Mouse (Mus musculus) adrenal gland, postnatal 10 days (tissue): ENCODE results near the gene Adat2. TPM values are rescaled to one million over a fixed set of nuclear protein-coding genes. Genes with fewer than 3 reads are reported as not detected.

Source experiments
- DNase-seq: peaks from one replicate; pipeline ENCODE4 v3.0.0; 2021; ENCODE audit warnings: mixed read lengths
- total RNA-seq, 2 experiments: library from RNA; stranded (reverse); gene quantifications; 2 replicates each; pipeline ENCODE4 v1.2.3; 2021

Gene Adat2
- total RNA-seq, 2 experiments from 2014 or later: 5.3 to 5.5 TPM

DNA sequence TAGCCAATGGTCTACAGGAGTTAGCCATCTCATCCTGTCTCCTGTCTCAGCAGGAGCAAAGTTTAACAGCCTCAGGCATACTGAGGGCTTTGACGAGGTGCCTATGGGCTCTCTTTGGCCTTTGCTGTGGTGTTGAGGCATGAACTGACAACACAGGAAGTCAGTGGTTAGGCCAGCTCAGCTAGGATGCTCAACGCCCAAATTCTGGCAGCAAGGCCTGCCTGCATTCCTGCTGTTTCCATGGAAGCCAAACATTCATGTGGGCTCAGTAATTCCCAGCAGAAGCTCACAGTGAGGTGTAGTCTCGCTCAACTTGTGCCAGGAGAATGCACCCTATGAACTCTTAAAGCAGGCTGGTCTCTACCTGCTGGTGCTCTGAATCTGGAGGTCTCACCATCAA is 43.4 kb downstream of the Adat2 start:
- no peak for DNase-seq

DNA sequence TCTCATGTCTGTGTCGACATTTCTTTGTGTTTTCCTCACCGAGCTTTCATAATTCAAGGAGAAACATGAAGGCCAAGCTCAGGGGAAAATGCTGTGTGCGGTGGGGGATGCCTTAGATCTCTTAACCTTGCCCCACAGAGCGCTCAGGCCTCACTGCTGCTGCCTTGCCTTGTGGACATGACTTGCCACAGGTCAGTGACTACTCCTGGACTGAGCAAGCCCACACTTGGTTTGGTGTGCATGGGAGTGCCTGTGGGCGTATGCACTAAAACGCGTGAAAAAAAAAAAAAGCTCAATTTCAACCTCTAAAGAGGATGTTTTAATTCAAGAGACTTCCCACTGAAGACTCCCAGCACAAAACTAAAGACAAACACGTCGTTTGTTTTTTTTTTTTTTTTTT is 44.2 kb downstream of the Adat2 start:
- peak; percentile 19 for DNase-seq

DNA sequence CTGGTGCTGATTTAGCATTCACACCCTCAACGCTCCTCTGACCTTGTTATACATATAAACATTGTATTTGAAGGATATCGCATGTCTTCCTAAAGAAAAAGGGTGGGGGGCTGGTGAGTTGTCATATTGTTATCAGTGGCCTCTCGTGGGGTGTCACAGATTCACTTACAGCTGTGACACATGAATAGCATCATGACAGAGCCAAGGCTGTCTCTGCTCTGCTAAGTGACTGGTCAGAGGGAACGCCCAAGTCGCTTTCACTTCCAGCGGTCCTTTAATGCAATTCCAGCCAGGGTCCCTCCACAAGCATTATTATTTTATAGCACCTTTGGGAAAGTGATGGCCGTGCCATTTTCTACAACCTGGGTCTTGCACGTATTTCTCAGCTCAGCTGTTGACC is 44.8 kb downstream of the Adat2 start:
- DNase-seq: no peak

DNA sequence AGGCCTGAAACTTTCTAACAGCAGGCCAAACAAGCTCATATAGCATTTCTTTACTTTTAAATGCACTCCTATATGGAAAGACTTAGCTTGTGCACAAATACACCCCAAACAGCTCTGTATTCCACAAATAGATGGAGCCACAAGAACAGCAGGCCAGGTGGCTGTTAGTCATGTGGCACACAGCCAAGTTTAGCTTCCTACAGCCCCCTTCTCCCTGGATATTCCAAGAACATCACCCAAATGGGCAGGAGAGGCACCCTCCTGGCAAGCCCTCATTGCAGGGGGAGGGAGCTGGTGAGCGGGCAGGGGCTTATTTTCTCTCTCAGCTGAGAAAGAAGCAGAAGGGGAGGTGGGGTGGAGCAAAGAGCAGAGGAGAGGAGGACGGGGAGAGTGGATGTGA is 48.2 kb downstream of the Adat2 start:
- no peak for DNase-seq

Other genes with a start within 250 kb of the Adat2 start
- 10 to 100 TPM; 32.1 to 39.0 TPM for gene Phactr2, start 78.5 kb upstream of the Adat2 start, total RNA-seq
- gene Fuca2, start 53.4 kb upstream of the Adat2 start, total RNA-seq: 10 to 100 TPM; 19.8 to 25.0 TPM
- 10 to 100 TPM; 51.6 to 54.6 TPM for gene Pex3, start 248 bp downstream of the Adat2 start, total RNA-seq